Mouse (Mus musculus) heart, embryonic 14.5 days (tissue): ENCODE measurements around the gene Lifr. TPM values are rescaled to one million over a fixed set of nuclear protein-coding genes. Genes with fewer than 3 reads are reported as not detected.

Experiments used
- ATAC-seq: fragments of 200-750 bp; cut with Nextera tagmentation; 2 replicates; pipeline ENCODE4 v1.8.0; 2017; ENCODE audit warnings: low read depth, moderate TSS enrichment; ENCODE audit not compliant: insufficient number of reproducible peaks, insufficient read depth, low FRiP score
- H3K27ac ChIP-seq, 2 experiments: fragments of 200-500 bp in 1 of 2; fragments of 300-500 bp in 1 of 2; sonication (generic) in 1 of 2; replicated peaks in 1 of 2; 2 replicates each; pipeline ENCODE4 v1.5.1; 2012 to 2014; ENCODE audit warnings: low read depth in 2 of 2, low read length in 2 of 2, control low read depth in 1 of 2, mild to moderate bottlenecking in 1 of 2, mixed read lengths in 1 of 2; ENCODE audit not compliant: control insufficient read depth in 1 of 2, insufficient read depth in 1 of 2
- H3K27me3 ChIP-seq: fragments of 300-500 bp; sonication (generic); 2 replicates; pipeline ENCODE4 v1.6.1; 2014; ENCODE audit warnings: mild to moderate bottlenecking, low read length, control low read depth; ENCODE audit not compliant: control insufficient read depth, insufficient read depth
- H3K36me3 ChIP-seq: fragments of 300-500 bp; sonication (generic); 2 replicates; pipeline ENCODE4 v1.6.1; 2014; ENCODE audit warnings: mild to moderate bottlenecking, control low read depth, low read length, mixed read lengths; ENCODE audit not compliant: control insufficient read depth, insufficient read depth
- H3K4me1 ChIP-seq, 2 experiments: fragments of 200-500 bp in 1 of 2; fragments of 300-500 bp in 1 of 2; sonication (generic) in 1 of 2; 2 replicates each; pipeline ENCODE4 v1.6.1; 2012 to 2014; ENCODE audit warnings: low read length in 2 of 2, control low read depth in 1 of 2, mixed read lengths in 1 of 2; ENCODE audit not compliant: control insufficient read depth in 2 of 2, insufficient read depth in 2 of 2
- H3K4me2 ChIP-seq: fragments of 300-500 bp; sonication (generic); 2 replicates; pipeline ENCODE4 v1.6.1; 2014; ENCODE audit warnings: mild to moderate bottlenecking, low read length
- H3K4me3 ChIP-seq, 2 experiments: fragments of 200-500 bp in 1 of 2; fragments of 300-500 bp in 1 of 2; sonication (generic) in 1 of 2; 2 replicates each; pipeline ENCODE4 v1.5.1; 2012 to 2014; ENCODE audit warnings: low read length in 2 of 2, mild to moderate bottlenecking in 2 of 2, control low read depth in 1 of 2, low read depth in 1 of 2, moderate library complexity in 1 of 2; ENCODE audit not compliant: control insufficient read depth in 1 of 2, insufficient read depth in 1 of 2
- H3K9ac ChIP-seq: fragments of 300-500 bp; sonication (generic); 2 replicates; pipeline ENCODE4 v1.6.1; 2014; ENCODE audit warnings: mild to moderate bottlenecking, low read length
- H3K9me3 ChIP-seq: fragments of 300-500 bp; sonication (generic); 2 replicates; pipeline ENCODE4 v1.6.1; 2016; ENCODE audit warnings: low read length, control low read depth; ENCODE audit not compliant: control insufficient read depth
- WGBS: fragments of 180-500 bp; shearing (Covaris S2); extraction: QIAGEN DNeasy Blood & Tissue Kit; methylation state at CpG from one replicate; pipeline ENCODE4 v1.1.7; 2014; 5-methylcytosine and 5-hydroxymethylcytosine counted together
- polyA plus RNA-seq: library from polyadenylated mRNA; unstranded; fragments of >200 nt; fragmentation: Nextera tagmentation; extraction: Ambion mirVana; gene quantifications from 2 replicates; pipeline ENCODE4 v1.2.1, GENCODE M21; 2014

Lifr gene
- polyA plus RNA-seq, 1 experiment from 2014 or later = 36.4 TPM

DNA sequence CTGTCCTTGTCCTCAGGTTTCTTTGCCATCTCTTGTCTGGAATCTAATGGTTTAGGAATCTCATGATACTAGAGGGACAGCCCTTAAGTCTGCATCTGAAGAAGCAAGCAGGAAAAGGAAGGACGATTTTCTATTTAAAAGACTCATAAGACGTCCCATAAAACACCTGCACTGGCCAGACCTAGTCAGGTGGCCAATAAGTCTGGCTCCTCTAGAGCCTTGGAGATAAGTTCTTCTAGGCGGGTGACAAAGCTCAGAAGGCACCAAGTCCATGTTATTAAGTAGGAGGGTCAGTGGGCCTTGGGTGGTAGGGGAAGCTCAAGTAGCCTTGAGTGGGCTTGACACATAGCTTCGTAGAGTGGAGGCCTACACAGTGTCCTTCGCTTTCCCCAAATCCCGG lies 67.2 kb downstream of the Lifr start:
- H3K4me1 ChIP-seq = peaks cover 14 to 24% of the 10 kb centered on the region in 2 experiments
- ATAC-seq = no peak
- H3K36me3 ChIP-seq = peaks cover 50% of the 10 kb centered on the region
- H3K9ac ChIP-seq = no peak overlapping the region
- H3K4me2 ChIP-seq = no peak overlapping the region
- H3K9me3 ChIP-seq = no peaks in the 10 kb centered on the region
- H3K27me3 ChIP-seq = no peaks in the 10 kb centered on the region
- no peak overlapping the region for H3K27ac ChIP-seq
- whole genome bisulfite sequencing = 86% methylated on average over 6 of the region's 6 CpGs
- no peak overlapping the region for H3K4me3 ChIP-seq

DNA sequence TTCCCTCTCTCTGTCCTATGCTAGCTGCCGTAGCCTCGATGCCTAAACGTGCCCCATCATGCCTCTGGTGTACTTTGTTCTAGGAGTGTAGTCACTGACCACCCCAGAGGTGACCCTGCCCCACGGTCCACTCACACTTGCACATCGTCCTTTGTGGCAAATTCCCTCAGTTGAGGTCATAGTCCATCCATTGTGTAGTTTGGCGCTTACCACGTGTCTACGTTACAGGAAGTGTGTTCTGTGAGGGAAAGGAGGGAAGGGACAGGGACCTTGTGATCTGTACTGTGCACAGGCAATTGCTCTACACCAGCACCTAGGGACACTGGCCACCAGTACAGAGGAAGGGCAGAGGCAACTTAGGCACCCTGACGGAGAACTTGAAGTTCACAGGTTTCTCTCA lies 69.5 kb downstream of the Lifr start:
- ATAC-seq = no peak
- H3K27ac ChIP-seq = no peak overlapping the region
- H3K4me3 ChIP-seq = no peak overlapping the region
- 89% methylated on average over 9 of the region's 9 CpGs for WGBS
- H3K4me1 ChIP-seq = peaks cover 6 to 15% of the 10 kb centered on the region in 2 experiments
- peaks cover 61% of the 10 kb centered on the region for H3K36me3 ChIP-seq
- no peaks in the 10 kb centered on the region for H3K9me3 ChIP-seq
- H3K4me2 ChIP-seq = no peak overlapping the region
- no peak overlapping the region for H3K9ac ChIP-seq
- no peaks in the 10 kb centered on the region for H3K27me3 ChIP-seq

DNA sequence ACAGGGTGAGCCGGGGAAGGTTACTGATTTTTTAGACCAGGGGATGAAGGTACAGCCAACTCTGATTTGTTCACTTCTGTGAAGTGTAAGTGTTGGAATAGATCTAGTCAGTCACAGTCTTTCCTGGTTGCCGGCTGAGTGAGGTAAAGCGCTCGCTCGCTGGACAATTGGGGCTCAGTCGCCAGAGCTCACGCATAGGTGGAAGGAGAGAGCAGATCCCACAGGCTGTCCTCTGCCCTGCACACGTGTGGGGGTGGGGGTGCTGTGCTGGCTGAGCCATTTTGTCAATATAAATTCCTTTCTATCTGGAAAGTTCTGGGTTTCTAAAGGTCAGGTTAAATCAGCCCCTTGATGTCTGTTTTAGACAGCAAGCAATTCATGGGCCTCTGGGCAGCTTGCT lies 69.9 kb downstream of the Lifr start:
- 89% methylated on average over 8 of the region's 8 CpGs for WGBS
- Histone ChIP-seq H3K27ac (no peak overlapping the region), H3K4me3 (no peak overlapping the region), H3K9me3 (no peaks in the 10 kb centered on the region), H3K4me1 (peaks cover 6 to 13% of the 10 kb centered on the region in 2 experiments; a peak in 3 of 4 replicates), H3K9ac (no peak overlapping the region), H3K4me2 (no peak overlapping the region), H3K27me3 (no peaks in the 10 kb centered on the region), H3K36me3 (peaks cover 63% of the 10 kb centered on the region)
- ATAC-seq = no peak

DNA sequence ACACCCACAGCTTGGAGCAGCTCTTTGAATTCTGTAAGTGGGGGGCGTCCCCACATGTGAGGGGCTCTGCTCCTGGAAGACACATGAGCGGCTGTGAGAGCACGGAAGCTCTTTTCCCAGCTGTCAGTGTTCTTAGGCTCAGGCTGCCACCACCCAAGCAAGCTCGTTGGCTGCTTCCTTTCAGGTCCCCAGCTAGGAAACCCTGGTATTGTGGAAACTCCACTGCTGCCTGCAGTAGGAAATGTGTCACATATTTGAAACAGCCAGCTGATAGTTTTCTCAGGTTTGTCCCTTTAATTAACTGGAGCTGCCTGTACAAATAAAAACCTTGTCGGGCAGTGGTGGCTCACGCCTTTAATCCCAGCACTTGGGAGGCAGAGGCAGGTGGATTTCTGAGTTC lies 73.4 kb downstream of the Lifr start:
- ATAC-seq = no peak
- Histone ChIP-seq H3K4me1 (peaks cover 12 to 13% of the 10 kb centered on the region in 2 experiments; a peak in 3 of 4 replicates), H3K27ac (no peak overlapping the region), H3K9ac (no peak overlapping the region), H3K36me3 (peaks cover 65% of the 10 kb centered on the region), H3K4me3 (no peak overlapping the region), H3K9me3 (no peaks in the 10 kb centered on the region), H3K27me3 (no peaks in the 10 kb centered on the region), H3K4me2 (no peak overlapping the region)
- WGBS = 71% methylated on average over 6 of the region's 6 CpGs

DNA sequence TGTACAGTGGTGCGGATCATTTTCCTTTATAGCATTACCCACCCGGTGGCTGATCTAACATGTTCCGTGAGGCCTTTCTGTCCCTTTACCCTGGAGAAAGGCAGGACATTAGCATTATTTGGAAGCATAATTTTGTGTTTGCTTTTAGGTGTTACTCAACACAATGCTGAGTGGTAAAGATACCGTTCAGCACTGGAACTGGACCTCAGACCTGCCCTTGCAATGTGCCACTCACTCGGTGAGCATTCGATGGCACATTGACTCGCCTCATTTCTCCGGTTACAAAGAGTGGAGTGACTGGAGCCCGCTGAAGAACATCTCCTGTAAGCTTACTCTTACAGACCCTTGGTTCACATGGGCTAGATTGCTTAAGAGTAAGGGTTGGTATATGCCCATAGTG lies 76.3 kb downstream of the Lifr start:
- Histone ChIP-seq H3K4me2 (no peak overlapping the region), H3K9me3 (no peaks in the 10 kb centered on the region), H3K4me3 (no peak overlapping the region), H3K4me1 (peaks cover 10% of the 10 kb centered on the region in 2 experiments; a peak in 2 of 4 replicates), H3K27me3 (no peaks in the 10 kb centered on the region), H3K36me3 (peaks cover 69% of the 10 kb centered on the region), H3K9ac (no peak overlapping the region), H3K27ac (no peak overlapping the region)
- WGBS = 93% methylated on average over 9 of the region's 9 CpGs
- no peak for ATAC-seq

DNA sequence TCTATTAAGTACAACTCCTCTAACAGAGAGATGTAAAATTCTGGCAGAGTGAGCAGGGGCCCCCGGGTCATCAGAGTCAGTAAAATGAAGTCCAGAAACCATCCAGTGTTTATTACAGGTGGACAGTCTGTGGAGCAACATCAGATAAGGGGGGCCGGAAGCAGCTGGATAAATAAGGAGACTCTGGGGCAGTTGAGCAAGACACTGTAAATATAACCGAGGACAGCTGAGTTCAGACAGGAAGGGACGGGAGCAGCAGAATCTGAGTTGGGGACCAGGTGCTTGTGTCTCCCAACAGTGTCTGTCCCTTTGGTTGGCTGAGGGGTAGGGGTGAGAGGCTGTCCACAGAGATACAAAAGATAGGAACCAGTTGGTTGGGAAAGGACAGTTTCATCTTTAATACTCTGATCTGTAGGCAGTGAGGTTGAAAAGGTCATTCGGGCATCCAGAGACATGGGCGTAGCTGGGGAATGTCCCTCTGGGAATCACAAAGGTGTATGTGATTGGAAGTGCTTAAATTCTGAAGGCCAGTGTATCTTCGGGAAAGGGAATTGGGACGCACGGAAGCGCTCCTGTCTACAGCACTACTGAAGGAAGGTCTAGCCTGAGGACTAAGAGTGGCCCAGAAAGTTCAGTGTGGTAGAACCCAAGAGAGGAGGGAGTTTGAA lies 77.0 kb downstream of the Lifr start:
- H3K4me2 ChIP-seq = no peak overlapping the region
- H3K9ac ChIP-seq = no peak overlapping the region
- H3K27me3 ChIP-seq = no peaks in the 10 kb centered on the region
- H3K36me3 ChIP-seq = peaks cover 67% of the 10 kb centered on the region
- H3K4me1 ChIP-seq = peaks cover 11 to 12% of the 10 kb centered on the region in 2 experiments; a peak in 3 of 4 replicates
- no peak for ATAC-seq
- H3K9me3 ChIP-seq = no peaks in the 10 kb centered on the region
- no peak overlapping the region for H3K4me3 ChIP-seq
- no peak overlapping the region for H3K27ac ChIP-seq
- WGBS = 82% methylated on average over 10 of the region's 10 CpGs

DNA sequence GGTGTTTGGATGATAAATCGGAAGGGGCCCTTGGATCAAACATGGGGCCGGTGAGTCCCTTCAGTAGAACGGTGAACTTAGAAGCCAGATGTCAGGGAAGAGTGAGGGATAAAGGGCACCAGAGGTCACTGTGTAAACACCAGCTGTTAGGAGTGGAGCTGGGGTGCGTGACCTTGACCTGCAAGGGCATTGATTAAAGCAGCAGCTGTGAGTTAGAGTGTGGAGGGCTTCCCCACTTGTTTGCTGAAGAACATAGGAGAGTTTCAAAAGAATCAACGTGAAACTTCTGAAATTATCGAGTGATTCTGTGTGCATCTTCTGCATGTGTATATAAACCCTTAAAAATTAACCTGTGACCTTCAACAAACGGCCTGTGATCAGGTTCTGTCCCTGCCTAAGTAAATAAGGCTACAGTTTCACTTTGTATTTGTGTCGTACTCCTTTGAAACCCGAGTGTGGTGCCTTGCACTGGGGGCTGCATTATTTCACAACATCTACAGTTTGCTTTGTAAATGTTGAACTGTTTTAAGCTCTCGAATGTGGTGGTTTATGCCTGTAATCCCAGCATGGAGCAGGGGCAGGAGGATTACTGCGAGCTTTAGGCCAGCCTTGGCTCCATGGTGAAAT lies 77.6 kb downstream of the Lifr start:
- WGBS = 74% methylated on average over 11 of the region's 11 CpGs
- Histone ChIP-seq H3K9ac (no peak overlapping the region), H3K36me3 (peaks cover 72% of the 10 kb centered on the region), H3K4me2 (no peak overlapping the region), H3K27me3 (no peaks in the 10 kb centered on the region), H3K4me3 (no peak overlapping the region), H3K27ac (no peak overlapping the region), H3K4me1 (peaks cover 12 to 13% of the 10 kb centered on the region in 2 experiments; a peak in 3 of 4 replicates), H3K9me3 (no peaks in the 10 kb centered on the region)
- no peak for ATAC-seq
